Mouse (Mus musculus) bone marrow macrophage, adult 2 months (primary cell): ENCODE data around the gene Rnf169. TPM values are rescaled to one million over a fixed set of nuclear protein-coding genes. Genes with fewer than 3 reads are reported as not detected.

Source experiments
- H3K27ac ChIP-seq: 2 replicates; pipeline ENCODE4 v1.5.1; 2012; ENCODE audit warnings: low read depth, low read length; ENCODE audit not compliant: insufficient read depth
- H3K4me1 ChIP-seq: 2 replicates; pipeline ENCODE4 v1.6.1; 2012; ENCODE audit warnings: low read length; ENCODE audit not compliant: control insufficient read depth, insufficient read depth
- H3K4me3 ChIP-seq: 2 replicates; pipeline ENCODE4 v1.5.1; 2012; ENCODE audit warnings: mild to moderate bottlenecking, low read length, moderate library complexity; ENCODE audit not compliant: insufficient read depth
- CTCF ChIP-seq: IDR thresholded peaks from 2 replicates; pipeline ENCODE4 v1.5.1; 2012; ENCODE audit warnings: low read depth, mild to moderate bottlenecking, low read length, moderate library complexity
- POLR2A ChIP-seq: IDR thresholded peaks from 2 replicates; pipeline ENCODE4 v1.6.1; 2012; ENCODE audit warnings: mild to moderate bottlenecking, low read depth, low read length, borderline replicate concordance
- polyA plus RNA-seq: library from polyadenylated mRNA; stranded (reverse); fragments of >200 nt; gene quantifications from 2 replicates; pipeline ENCODE4 v1.2.4, GENCODE M21; 2012; ENCODE audit not compliant: missing spikeins, insufficient read depth, insufficient read length

Rnf169 gene
- polyA plus RNA-seq, 1 experiment, result 27.9 TPM

DNA sequence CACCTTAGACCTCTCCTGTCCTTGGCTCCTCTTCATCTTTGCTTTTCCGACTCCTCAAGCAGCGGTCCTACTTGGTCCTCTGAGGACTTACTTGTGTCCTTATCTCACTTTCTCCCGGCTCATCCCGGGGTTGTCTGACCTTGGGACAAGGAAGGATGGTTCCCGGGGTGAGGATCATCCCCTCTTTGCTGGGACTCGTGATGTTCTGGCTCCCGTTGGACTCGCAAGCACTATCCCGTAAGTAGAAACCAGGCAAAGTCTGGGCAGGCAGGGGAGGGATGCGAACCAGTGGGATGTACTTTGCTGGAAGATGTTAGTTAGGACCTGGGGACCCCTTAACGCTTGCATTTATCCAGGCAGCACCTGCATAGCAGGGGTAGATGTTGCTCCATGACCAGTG, 26.2 kb upstream of the Rnf169 start:
- TF ChIP-seq CTCF (no peak), POLR2A (no peak)
- no peak overlapping the region for H3K4me3 ChIP-seq
- H3K4me1 ChIP-seq, result peaks cover 8% of the 10 kb centered on the region
- H3K27ac ChIP-seq, result no peak overlapping the region

- Histone ChIP-seq H3K27ac (no peak within 1 kb of the TSS), H3K4me3 (peak within 1 kb of the TSS; percentile 40), H3K4me1 (peaks cover 8% of the 10 kb centered on the region)
- TF ChIP-seq CTCF, result no peak
- TF ChIP-seq POLR2A, result no peak
Observed at GRCm38 (mm10) chr7:100005790-100006189, 25.5 kb upstream of the Rnf169 start, which contains the start of gene Chrdl2. Gene Chrdl2, plus strand, starts transcription at chr7:100006172.

- Histone ChIP-seq H3K4me3 (no peak overlapping the region), H3K4me1 (no peaks in the 10 kb centered on the region), H3K27ac (no peak overlapping the region)
- TF ChIP-seq POLR2A (no peak), CTCF (peak; percentile 61; the same call in 1 of the 2 replicates)
Observed at GRCm38 (mm10) chr7:100003781-100004180, 23.5 kb upstream of the Rnf169 start.

GRCm38 (mm10) chr7:99998668-99999067, 18.4 kb upstream of the Rnf169 start:
- H3K27ac ChIP-seq, result no peak overlapping the region
- H3K4me1 ChIP-seq, result no peaks in the 10 kb centered on the region; the same call in 1 of the 2 replicates
- H3K4me3 ChIP-seq, result no peak overlapping the region
- no peak for TF ChIP-seq POLR2A
- no peak for TF ChIP-seq CTCF

DNA sequence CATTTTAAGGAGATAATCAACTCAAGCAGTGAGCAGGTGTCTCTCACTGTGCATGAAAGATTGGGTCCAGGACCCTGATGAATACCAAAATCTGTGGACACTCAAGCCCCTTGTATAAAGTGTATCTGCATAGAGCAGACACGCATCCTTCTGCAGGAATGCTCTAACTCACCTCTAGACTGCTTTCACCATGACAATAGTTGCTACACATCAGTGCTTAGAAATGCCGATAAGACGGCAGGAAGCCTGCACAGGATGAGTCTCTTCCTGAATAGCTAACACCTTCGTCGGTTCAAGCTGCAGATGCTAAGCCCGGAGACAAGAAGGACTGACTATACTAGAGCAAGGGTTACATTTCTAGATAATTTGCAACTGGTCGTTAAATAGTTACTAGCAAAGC, 14.9 kb upstream of the Rnf169 start:
- Histone ChIP-seq H3K27ac (no peak overlapping the region), H3K4me1 (peaks cover 7% of the 10 kb centered on the region), H3K4me3 (no peak overlapping the region)
- TF ChIP-seq POLR2A (no peak), CTCF (no peak)

DNA sequence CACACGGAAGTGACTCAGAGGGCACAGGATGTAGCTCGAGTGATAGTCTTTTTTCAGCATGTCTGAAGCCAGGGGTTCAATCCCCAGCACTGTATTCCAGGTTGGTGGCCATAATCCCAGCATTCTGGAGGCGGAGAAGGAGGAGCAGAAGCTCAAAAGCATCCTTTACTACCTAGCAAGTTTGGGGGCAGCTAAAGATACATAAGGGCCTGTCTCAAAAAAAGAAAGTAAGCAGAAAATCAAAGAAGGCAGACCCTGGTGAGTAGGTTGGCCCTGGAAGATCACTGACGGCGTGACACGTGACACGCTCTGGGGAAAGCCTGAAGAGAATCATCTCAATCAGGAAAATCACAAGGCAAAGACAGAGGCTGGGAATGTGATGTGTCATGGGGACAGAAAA, 12.9 kb upstream of the Rnf169 start:
- peaks cover 7% of the 10 kb centered on the region for H3K4me1 ChIP-seq
- no peak overlapping the region for H3K27ac ChIP-seq
- no peak overlapping the region for H3K4me3 ChIP-seq
- no peak for TF ChIP-seq POLR2A
- TF ChIP-seq CTCF, result no peak

- H3K27ac ChIP-seq, result no peak overlapping the region
Observed at GRCm38 (mm10) chr7:99990990-99991707, 10.9 kb upstream of the Rnf169 start.

GRCm38 (mm10) chr7:99989844-99990760, 9.9 kb upstream of the Rnf169 start:
- no peak overlapping the region for H3K27ac ChIP-seq

More at GRCm38 (mm10) chr7:99990990-99991707, 10.9 kb upstream of the Rnf169 start:
- Histone ChIP-seq H3K4me3 (no peak overlapping the region), H3K4me1 (peaks cover 7% of the 10 kb centered on the region)
- no peak for TF ChIP-seq CTCF
- no peak for TF ChIP-seq POLR2A

DNA sequence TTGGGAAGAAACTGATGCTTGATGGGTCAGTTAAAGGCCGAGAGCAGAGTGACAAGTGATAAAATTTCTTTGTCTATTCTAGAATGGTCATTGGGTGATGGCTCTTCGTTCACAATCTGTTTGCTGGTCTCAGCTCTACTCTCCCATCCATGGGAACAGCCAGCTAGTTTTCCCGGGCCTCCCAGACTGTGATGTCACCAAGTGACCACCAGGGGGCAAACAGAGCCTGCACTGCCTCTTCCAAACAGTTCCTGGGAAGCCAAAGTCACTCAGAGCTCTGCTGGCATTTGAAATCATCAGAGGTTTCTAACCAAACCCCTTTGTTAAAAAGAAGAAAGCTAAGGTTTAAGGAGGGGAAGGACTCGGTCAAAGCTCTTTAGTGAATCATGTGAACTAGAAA, 8.5 kb upstream of the Rnf169 start:
- TF ChIP-seq CTCF, result peak; percentile 74
- no peak for TF ChIP-seq POLR2A
- H3K4me3 ChIP-seq, result no peak overlapping the region
- no peak overlapping the region for H3K27ac ChIP-seq
- peaks cover 13% of the 10 kb centered on the region for H3K4me1 ChIP-seq

More at GRCm38 (mm10) chr7:99989844-99990760, 9.9 kb upstream of the Rnf169 start:
- no peak for TF ChIP-seq CTCF
- no peak for TF ChIP-seq POLR2A
- H3K4me3 ChIP-seq, result no peak overlapping the region
- peaks cover 9% of the 10 kb centered on the region for H3K4me1 ChIP-seq
